Mouse (Mus musculus) megakaryocyte-erythroid progenitor cell, adult 5 weeks (primary cell): ENCODE data around the gene Tmsb4x. TPM values are rescaled to one million over a fixed set of nuclear protein-coding genes. Genes with fewer than 3 reads are reported as not detected.

ENCODE experiments used
- polyA plus RNA-seq: library from polyadenylated mRNA; stranded (reverse); fragments of >175 nt; gene quantifications from 2 replicates; pipeline ENCODE4 v1.2.3, GENCODE M21; 2012

Gene Tmsb4x
- polyA plus RNA-seq = 126 and 155 TPM in 2 replicates

DNA sequence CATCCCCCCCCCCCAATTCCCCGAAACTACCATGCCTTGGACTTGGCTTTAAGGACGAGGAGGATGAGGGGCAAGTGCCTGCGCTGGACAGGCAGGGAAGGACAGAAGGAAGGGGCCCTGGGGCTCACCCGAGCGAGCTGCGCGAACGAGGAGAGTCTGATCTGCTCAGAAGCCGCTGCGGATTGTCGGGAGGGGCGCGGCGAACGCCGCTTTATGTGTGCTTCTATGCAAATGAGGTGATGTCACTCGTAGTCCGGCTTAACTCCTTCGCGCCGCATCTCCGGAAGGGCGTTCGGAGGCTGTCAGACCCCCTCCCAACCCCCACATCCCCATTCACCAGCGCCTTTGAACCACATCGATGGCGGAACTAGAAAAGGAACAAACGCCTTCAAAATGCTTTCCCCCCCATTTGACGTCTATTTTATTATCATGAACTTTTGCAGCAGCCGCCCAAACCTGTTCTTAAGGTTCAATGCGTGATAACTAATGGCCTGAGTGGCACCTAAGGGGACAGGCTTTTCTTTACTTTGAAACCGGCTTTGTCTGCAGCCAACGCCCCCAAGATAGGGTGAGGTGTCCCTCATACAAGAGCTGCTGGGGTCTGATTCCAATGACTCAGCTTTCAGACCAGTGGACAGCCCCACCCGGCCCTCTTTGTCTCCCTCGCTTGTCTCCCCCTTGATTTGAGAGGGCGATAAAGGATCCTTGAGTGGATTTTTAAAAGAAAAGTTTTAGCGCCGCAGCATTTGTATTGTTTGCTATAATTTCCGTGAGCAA lies at the start of gene Tmsb4x:
Tmsb4x (minus strand) TSS at position 338 of the 777 bp plus-strand sequence.

Other genes starting within 250 kb of the Tmsb4x start
- 0.11 TPM in 1 of 2 replicates, not detected in the other for gene Tlr8, start 55.0 kb upstream of the Tmsb4x start, polyA plus RNA-seq
- gene Tlr7, start 121.2 kb upstream of the Tmsb4x start, polyA plus RNA-seq = 0.04 and 1.0 TPM in 2 replicates
- 52.9 and 55.2 TPM in 2 replicates for gene Prps2, start 173.4 kb upstream of the Tmsb4x start, polyA plus RNA-seq